Mouse (Mus musculus) liver, embryonic 12.5 days (tissue): Measurements from ENCODE around the gene Ppp3cb. TPM values are rescaled to one million over a fixed set of nuclear protein-coding genes. Genes with fewer than 3 reads are reported as not detected.
"Not testable (repeated sequence)": the region's sequence is repeated elsewhere in the genome, so short reads cannot be mapped to it uniquely, and the experiment has no call there.

Experiments used
- ATAC-seq: fragments of 200-750 bp; cut with Nextera tagmentation; 2 replicates; pipeline ENCODE4 v1.8.0; 2017; ENCODE audit warnings: moderate number of reproducible peaks, mild to moderate bottlenecking, moderate library complexity
- H3K27ac ChIP-seq: fragments of 300-500 bp; sonication (generic); 2 replicates; pipeline ENCODE4 v1.5.1; 2016; ENCODE audit warnings: mild to moderate bottlenecking
- H3K27me3 ChIP-seq: fragments of 300-500 bp; sonication (generic); replicated peaks from 2 replicates; pipeline ENCODE4 v1.6.1; 2016; ENCODE audit warnings: mild to moderate bottlenecking, moderate library complexity
- H3K36me3 ChIP-seq: fragments of 300-500 bp; sonication (generic); 2 replicates; pipeline ENCODE4 v1.6.1; 2016; ENCODE audit warnings: mild to moderate bottlenecking, moderate library complexity
- H3K4me1 ChIP-seq: fragments of 300-500 bp; sonication (generic); 2 replicates; pipeline ENCODE4 v1.6.1; 2016
- H3K4me2 ChIP-seq: fragments of 300-500 bp; sonication (generic); 2 replicates; pipeline ENCODE4 v1.6.1; 2016; ENCODE audit warnings: mild to moderate bottlenecking, moderate library complexity
- H3K4me3 ChIP-seq: fragments of 300-500 bp; sonication (generic); 2 replicates; pipeline ENCODE4 v1.5.1; 2016; ENCODE audit warnings: mild to moderate bottlenecking, moderate library complexity
- H3K9ac ChIP-seq: fragments of 300-500 bp; sonication (generic); 2 replicates; pipeline ENCODE4 v1.6.1; 2016; ENCODE audit warnings: mild to moderate bottlenecking, moderate library complexity
- H3K9me3 ChIP-seq: fragments of 300-500 bp; sonication (generic); replicated peaks from 2 replicates; pipeline ENCODE4 v1.6.1; 2016; ENCODE audit warnings: mild to moderate bottlenecking, moderate library complexity
- whole genome bisulfite sequencing: fragments of 180-500 bp; shearing (Covaris S2); methylation state at CpG from one replicate; pipeline ENCODE4 v1.1.7; 2016; ENCODE audit not compliant: insufficient replicate concordance; 5-methylcytosine and 5-hydroxymethylcytosine counted together
- polyA plus RNA-seq: library from polyadenylated mRNA; unstranded; fragments of >200 nt; fragmentation: Nextera tagmentation; extraction: Ambion mirVana; gene quantifications from 2 replicates; pipeline ENCODE4 v1.2.1, GENCODE M21; 2016

Ppp3cb gene
- polyA plus RNA-seq: 26.8 and 30.0 TPM in 2 replicates

DNA sequence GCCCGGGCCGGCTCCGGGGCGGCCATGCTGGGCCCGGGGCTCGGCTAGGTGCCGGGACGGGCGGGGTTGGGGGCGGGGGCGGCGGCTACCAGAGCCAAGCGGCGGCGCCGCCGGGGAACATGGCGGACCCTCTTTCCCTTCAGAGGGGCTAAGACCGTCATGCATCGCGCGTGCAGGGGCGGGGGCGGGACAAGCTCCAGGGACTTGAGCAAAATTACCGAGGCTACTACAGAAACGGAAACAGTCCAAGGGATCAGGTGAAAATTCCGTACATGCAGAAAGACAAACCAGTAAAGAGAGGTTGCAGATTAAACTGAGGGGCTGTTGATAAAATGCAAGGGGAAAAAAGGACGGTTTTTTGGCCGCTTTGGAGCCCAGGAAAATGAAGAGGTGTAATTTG is at the start of gene Ppp3cb:
TSS of gene Ppp3cb (minus strand) at position 159 of the 400 bp plus-strand sequence.
- Histone ChIP-seq H3K36me3 (peaks cover 20% of the 10 kb centered on the region), H3K4me1 (peaks cover 42% of the 10 kb centered on the region), H3K4me2 (peak within 1 kb of the TSS; percentile 75), H3K27ac (peak within 1 kb of the TSS; percentile 100), H3K27me3 (no peaks in the 10 kb centered on the region), H3K9me3 (no peaks in the 10 kb centered on the region), H3K9ac (peak within 1 kb of the TSS; percentile 96), H3K4me3 (peak within 1 kb of the TSS; percentile 83)
- under 1% methylated on average over 17 of the region's 29 CpGs for WGBS
- ATAC-seq: peak; percentile 75

DNA sequence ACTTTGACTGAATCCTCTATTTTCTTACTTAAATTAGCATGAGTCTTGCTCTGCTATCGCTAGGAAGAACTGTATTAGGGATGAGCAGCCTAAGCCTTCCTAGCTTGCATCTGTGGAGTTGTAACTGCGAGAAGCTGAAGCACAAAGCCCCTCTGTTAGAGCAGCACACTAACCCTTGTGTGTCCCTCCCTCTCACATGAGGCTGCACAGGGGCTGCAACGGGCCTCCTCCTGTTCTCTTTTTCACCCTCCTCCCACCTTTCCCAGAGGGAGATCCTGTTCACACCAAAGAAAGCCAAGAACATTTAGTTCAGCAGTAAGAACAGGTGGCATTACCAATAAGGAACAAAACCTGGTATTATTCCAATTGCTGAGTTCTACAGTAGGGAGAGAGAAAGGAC is 49.4 kb upstream of the Ppp3cb start:
- no peaks in the 10 kb centered on the region for H3K9me3 ChIP-seq
- ATAC-seq: no peak
- peak overlapping the region; percentile 0; the same call in 1 of the 2 replicates for H3K27ac ChIP-seq

DNA sequence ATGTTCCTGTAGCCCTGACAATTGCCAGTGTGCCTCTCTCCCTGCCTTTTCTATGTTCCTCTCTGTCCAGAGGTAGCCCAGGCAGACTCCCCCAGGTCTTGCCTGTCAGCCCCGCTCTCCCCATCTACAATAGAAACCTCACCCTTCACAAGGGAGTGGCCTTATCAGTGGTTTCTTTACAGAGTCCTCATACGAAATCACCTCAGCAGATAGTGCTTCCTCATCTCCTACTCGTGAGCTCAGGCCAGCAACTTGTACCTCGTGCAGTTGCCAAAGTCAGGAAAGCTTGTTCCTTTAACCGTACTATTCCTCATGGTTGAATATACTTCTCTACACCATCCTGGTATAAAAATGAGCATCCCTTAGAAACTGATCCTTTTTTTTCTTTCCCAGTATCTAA is 41.1 kb upstream of the Ppp3cb start:
- no peak overlapping the region for H3K27ac ChIP-seq
- H3K4me2 ChIP-seq: peak overlapping the region; percentile 23
- H3K9ac ChIP-seq: peak overlapping the region; percentile 22; the same call in 1 of the 2 replicates
- H3K4me3 ChIP-seq: no peak overlapping the region
- H3K9me3 ChIP-seq: no peaks in the 10 kb centered on the region
- H3K4me1 ChIP-seq: peaks cover 19% of the 10 kb centered on the region
- H3K27me3 ChIP-seq: no peaks in the 10 kb centered on the region
- peak; percentile 70 for ATAC-seq
- WGBS: 28% methylated on average over 5 of the region's 5 CpGs
- 0 out of 2 replicates have a peak, but pooled peaks cover 2% of the 10 kb centered on the region for H3K36me3 ChIP-seq

More for the DNA sequence above, 49.4 kb upstream of the Ppp3cb start:
- H3K36me3 ChIP-seq: no peaks in the 10 kb centered on the region
- H3K4me3 ChIP-seq: no peak overlapping the region
- H3K27me3 ChIP-seq: no peaks in the 10 kb centered on the region
- 67% methylated on average over 3 of the region's 3 CpGs for WGBS
- peaks cover 49% of the 10 kb centered on the region for H3K4me1 ChIP-seq
- no peak overlapping the region for H3K9ac ChIP-seq
- H3K4me2 ChIP-seq: no peak overlapping the region

DNA sequence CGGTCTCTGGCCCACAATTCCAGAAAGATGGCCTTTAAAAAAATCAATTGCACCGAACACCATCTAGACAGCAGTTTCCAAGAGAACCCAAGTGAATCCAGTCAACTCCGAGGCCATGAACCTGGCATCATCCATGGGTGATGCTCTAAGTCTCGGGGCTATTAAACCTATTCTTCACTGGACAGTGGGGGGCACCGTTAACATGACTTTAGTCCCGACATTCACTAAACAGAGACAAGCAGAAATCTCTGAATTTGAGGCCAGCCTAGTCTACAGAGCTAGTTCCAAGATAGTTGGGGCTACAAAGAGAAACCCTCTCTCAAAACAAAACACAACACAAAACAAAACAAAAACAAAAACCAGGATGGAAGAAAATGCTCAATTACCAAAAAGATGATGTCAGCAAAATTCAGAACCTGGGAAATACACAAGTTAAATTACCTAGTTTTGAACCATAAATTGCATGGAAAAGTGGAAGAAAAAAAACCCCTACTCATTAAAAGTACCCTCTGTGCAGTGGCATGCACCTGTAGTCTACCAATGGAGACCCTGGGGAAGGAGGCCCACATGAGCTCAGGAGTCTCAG is 32.5 kb upstream of the Ppp3cb start:
- no peak overlapping the region for H3K4me3 ChIP-seq
- peaks cover 7% of the 10 kb centered on the region; the same call in 1 of the 2 replicates for H3K36me3 ChIP-seq
- 74% methylated on average over 6 of the region's 6 CpGs for WGBS
- no peak for ATAC-seq
- H3K9ac ChIP-seq: no peak overlapping the region
- no peaks in the 10 kb centered on the region for H3K27me3 ChIP-seq
- no peak overlapping the region for H3K4me2 ChIP-seq
- no peak overlapping the region for H3K27ac ChIP-seq
- H3K4me1 ChIP-seq: no peaks in the 10 kb centered on the region
- H3K9me3 ChIP-seq: no peaks in the 10 kb centered on the region

DNA sequence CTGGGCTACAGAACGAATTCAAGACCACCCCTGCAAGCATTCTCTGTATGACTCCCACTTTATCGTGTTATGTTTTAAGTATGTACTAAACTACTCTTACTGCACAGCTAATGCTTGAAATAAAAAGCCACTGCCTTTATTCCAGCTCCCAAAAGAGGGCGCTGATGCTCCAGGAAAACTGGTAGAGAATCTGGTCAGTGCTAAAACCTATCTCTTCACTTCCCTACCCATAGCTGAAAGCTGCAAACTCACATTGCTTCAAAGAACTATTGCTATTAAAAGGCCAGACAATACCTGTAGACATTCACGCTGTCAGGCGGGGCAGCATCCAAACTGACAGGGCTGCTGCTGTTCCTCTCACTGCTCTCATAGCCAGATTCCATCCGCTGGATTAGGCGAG is 29.8 kb upstream of the Ppp3cb start:
- peaks cover 10% of the 10 kb centered on the region for H3K36me3 ChIP-seq
- no peak overlapping the region for H3K27ac ChIP-seq
- no peaks in the 10 kb centered on the region for H3K27me3 ChIP-seq
- 44% methylated on average over 7 of the region's 7 CpGs for WGBS
- H3K4me1 ChIP-seq: no peaks in the 10 kb centered on the region
- H3K9me3 ChIP-seq: no peaks in the 10 kb centered on the region
- no peak overlapping the region for H3K4me3 ChIP-seq
- no peak for ATAC-seq
- H3K4me2 ChIP-seq: no peak overlapping the region
- no peak overlapping the region for H3K9ac ChIP-seq

DNA sequence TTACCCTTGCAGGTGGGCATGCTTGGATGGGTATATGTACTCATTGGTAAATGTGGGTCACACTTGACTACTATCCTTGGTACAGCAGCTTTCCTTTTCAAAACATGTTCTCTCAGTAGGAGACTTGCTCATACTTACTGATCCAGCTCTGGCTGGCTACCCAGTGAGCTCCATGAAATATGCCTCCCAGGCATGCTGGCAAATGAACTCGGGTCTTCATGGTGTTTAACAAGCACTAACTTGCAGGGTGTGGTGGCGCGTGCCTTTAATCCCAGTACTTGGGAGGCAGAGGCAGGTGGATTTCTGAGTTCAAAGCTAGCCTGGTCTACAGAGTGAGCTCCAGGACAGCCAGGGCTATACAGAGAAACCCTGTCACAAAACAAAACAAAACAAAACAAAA is 26.8 kb upstream of the Ppp3cb start:
- H3K4me3 ChIP-seq, H3K27ac ChIP-seq, ATAC-seq, H3K9ac ChIP-seq, H3K4me2 ChIP-seq, H3K9me3 ChIP-seq, H3K27me3 ChIP-seq, H3K4me1 ChIP-seq: not testable (repeated sequence)
- peaks cover 18% of the 10 kb centered on the region for H3K36me3 ChIP-seq
- WGBS: 83% methylated on average over 3 of the region's 3 CpGs

DNA sequence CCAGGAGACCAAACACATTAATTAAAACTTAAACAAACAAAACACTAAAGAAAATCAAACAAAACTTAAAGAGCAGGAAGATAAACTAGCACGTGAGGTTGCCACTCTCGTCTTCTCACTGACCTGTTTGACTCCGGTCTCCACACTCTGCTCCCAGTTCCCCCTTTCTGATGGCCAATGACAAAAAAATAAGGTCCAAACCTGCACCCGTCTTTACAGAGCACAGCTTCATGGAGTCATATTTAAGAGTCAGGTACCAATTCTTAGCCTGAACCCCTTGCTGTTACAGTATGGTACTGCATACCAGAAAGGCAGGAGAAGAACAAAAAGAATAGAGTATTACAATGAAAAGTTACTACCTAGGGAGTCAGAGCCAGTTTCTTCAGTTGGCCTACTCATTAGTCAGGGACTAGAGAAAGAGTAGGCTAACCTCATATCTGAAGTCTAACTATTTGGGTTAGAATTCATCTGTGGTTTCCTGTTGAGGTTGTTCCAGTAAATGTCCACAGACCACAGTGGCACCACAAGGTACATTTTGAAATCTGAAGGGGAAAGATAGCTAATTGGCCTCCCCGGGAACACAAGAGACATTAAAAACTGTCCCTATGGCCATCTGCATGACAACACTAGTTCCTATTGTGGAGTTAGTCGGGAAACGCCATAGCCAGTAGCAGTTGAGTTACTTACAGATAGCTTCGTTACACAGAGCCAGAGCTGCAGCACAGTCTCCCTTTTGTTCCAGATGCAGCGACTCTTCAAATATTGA is 19.1 kb upstream of the Ppp3cb start:
- Histone ChIP-seq H3K27ac (no peak overlapping the region), H3K9ac (no peak overlapping the region), H3K9me3 (no peaks in the 10 kb centered on the region), H3K4me1 (peaks cover 11% of the 10 kb centered on the region), H3K36me3 (peaks cover 20% of the 10 kb centered on the region), H3K4me3 (no peak overlapping the region), H3K27me3 (peaks cover 5% of the 10 kb centered on the region; the same call in 1 of the 2 replicates), H3K4me2 (no peak overlapping the region)
- ATAC-seq: no peak
- WGBS: 30% methylated on average over 9 of the region's 9 CpGs

DNA sequence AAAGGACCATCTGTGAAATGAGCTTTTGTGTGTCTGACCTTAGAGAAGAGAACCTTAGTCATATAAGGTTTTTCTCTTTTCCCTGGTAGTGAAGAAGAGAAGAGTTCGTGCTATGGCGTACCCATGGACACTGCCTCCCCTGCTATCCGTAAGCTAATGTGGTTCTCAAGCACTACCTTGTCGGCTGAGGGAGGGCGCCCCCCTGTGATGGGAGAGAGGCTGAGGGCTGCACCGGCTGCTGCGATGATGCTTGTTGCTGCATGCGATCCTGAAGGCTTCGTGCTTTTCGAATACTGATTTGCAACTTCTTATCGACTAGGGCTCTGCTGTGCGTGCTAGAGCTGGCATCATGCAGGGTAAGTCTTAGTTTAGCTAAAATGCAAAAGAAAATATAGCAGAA is 18.3 kb upstream of the Ppp3cb start:
- 64% methylated on average over 12 of the region's 12 CpGs for WGBS
- peaks cover 18% of the 10 kb centered on the region for H3K36me3 ChIP-seq
- no peak overlapping the region for H3K4me3 ChIP-seq
- ATAC-seq: no peak
- H3K4me1 ChIP-seq: peaks cover 11% of the 10 kb centered on the region
- no peaks in the 10 kb centered on the region for H3K9me3 ChIP-seq
- no peak overlapping the region for H3K9ac ChIP-seq
- H3K4me2 ChIP-seq: no peak overlapping the region
- peaks cover 5% of the 10 kb centered on the region; the same call in 1 of the 2 replicates for H3K27me3 ChIP-seq
- H3K27ac ChIP-seq: no peak overlapping the region

DNA sequence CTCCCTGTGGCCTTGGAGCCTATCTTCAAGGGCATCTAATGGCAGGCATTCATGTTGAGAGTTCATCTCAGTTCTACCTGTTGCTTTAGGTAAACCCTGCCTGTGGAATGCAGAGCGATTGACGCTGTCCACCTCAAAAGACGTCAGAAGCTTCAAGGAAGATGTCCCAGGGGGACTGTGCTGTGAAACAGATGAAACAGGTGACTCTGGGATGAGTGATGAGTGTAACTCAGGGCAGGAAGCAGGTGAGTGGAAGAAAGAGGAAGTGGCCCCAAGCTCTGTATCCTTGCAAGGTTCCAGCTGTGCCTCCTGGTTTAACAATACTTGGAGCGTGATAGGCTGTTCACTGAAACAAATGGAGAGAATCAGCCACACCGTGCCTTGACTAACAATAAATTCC is 15.5 kb upstream of the Ppp3cb start:
- Histone ChIP-seq H3K9ac (no peak overlapping the region), H3K9me3 (no peaks in the 10 kb centered on the region), H3K4me3 (no peak overlapping the region), H3K4me1 (peaks cover 11% of the 10 kb centered on the region), H3K27me3 (no peaks in the 10 kb centered on the region; the same call in 1 of the 2 replicates), H3K36me3 (peaks cover 26% of the 10 kb centered on the region), H3K4me2 (no peak overlapping the region), H3K27ac (no peak overlapping the region)
- no peak for ATAC-seq
- WGBS: 82% methylated on average over 5 of the region's 5 CpGs

DNA sequence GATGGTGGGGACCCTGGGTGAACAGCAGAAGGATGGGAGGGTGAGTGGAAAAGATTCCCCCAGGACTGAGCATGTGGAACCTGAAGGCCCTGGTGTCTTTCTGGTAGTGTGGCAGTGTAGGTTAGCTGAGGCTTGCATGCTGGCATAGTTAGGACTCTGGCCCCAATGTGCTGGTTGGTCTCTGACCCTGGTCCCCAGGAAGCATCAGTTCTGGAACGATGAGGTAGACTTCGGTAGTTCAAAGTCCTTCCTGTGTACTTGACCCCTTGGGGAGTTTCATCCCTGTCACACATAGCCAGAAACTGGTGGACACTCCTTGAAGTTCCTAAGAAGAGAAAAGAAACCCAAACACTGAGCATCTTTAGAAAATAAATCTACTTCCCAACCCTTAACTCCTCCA is 3.8 kb upstream of the Ppp3cb start:
- no peak for ATAC-seq
- H3K9ac ChIP-seq: no peak overlapping the region
- no peak overlapping the region for H3K4me3 ChIP-seq
- peaks cover 8% of the 10 kb centered on the region for H3K36me3 ChIP-seq
- no peaks in the 10 kb centered on the region for H3K9me3 ChIP-seq
- H3K27ac ChIP-seq: no peak overlapping the region
- H3K4me1 ChIP-seq: peaks cover 14% of the 10 kb centered on the region
- no peak overlapping the region for H3K4me2 ChIP-seq
- H3K27me3 ChIP-seq: no peaks in the 10 kb centered on the region
- WGBS: 62% methylated on average over 2 of the region's 2 CpGs

DNA sequence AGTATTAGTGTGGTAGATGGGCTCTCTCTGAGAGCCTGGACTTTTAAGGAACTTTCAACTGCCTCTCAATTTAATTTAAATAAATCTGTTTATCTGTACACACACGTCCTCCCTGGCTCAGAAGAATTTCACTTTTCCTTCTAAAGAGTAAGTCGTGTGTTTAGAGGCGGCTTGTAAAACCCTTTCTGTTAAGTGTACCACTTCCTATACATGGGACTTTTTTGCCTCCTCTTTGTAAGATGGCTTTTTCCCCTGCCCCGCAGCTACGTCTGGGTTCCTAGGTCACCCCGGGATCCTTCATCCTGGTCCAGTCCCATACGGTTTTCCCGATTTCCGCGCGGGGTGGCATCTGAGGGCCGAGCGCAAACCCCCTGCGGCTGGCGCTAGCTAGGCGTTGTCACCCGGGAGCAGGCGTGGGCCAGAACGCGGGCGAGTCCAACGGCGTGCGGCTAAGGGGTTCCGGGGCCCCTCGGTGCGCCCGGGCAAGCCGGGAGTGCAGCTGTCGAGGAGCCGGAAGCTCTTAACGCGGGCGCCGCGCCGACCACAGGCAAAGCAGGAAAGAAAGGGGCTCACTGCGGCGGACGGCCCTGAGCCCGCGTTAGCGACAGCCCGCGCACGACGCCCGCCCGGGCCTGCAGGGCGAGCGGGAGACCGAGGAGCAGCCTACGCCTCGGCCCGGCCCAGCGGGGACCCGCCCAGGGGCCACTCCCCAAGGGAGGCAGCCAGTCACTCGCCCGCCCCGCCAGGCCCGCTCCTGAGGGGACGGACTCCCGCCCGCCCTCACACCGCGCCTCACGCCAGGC is 643 bp downstream of the Ppp3cb start:
- Histone ChIP-seq H3K27me3 (no peaks in the 10 kb centered on the region), H3K9me3 (no peaks in the 10 kb centered on the region), H3K9ac (peak overlapping the region; percentile 96), H3K4me2 (peak overlapping the region; percentile 75), H3K4me1 (peaks cover 48% of the 10 kb centered on the region), H3K4me3 (peak overlapping the region; percentile 83), H3K36me3 (peaks cover 20% of the 10 kb centered on the region), H3K27ac (peak overlapping the region; percentile 100)
- under 1% methylated on average over 67 of the region's 67 CpGs for WGBS
- peak; percentile 99 for ATAC-seq
